Mouse (Mus musculus) testis, postnatal 10 days (tissue): ENCODE results near the gene Dnmt3l.
"Not testable (repeated sequence)": the region's sequence is repeated elsewhere in the genome, so short reads cannot be mapped to it uniquely, and the experiment has no call there.

Source experiments
- DNase-seq: peaks from one replicate; pipeline ENCODE4 v3.0.0; 2021; ENCODE audit warnings: low spot score

Dnmt3l gene

DNA sequence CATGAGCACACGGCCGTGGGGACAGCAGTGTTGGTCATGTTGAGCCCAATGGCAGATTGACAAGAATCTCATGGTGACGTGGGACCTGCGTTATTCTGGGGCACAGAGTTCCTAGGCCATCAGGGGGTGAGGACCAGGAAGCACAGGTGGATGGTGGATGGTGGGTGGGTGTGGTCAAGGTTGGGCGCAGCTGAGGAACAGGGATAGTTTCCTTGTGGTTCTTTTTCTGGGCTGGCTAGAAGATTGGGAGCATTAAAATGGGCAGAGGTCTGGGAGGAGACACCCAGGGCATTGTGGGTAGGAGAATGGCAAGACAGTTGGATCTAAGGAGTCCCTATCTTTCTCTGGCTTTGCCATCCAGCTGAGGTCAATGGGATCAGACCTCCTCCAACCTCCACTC is at the start of gene Dnmt3l:
Dnmt3l (plus strand) TSS at position 301 of the 400 bp plus-strand sequence.
- DNase-seq = no peak

DNA sequence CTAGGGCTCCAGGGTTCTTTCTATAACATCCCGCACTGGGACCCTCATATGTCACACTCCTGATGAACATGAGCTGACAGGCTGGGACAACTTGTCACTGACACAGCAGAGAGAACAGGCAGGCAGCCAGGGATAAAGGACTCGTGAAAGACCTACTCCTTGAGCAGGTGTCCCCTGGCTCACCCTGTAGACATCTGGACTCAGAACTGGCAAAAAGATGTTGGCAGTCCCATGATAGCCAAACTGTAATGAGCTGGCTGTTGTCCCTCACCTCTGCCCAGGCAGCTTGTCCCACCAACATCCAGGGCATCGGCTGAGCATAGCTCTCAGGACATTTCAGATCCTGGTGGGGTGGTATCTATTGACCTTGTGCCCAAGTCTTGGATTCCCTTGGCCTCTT is 46.1 kb upstream of the Dnmt3l start:
- no peak for DNase-seq

- DNase-seq = no peak
Measured at GRCm38 (mm10) chr10:78000200-78000599, 41.5 kb upstream of the Dnmt3l start.

- no peak for DNase-seq
Measured at GRCm38 (mm10) chr10:78001796-78002195, 40.0 kb upstream of the Dnmt3l start.

GRCm38 (mm10) chr10:78002316-78002715 is 39.4 kb upstream of the Dnmt3l start:
- DNase-seq = no peak

- no peak for DNase-seq
Measured at GRCm38 (mm10) chr10:78004479-78005100, 37.2 kb upstream of the Dnmt3l start.

GRCm38 (mm10) chr10:78005791-78006438 is 35.8 kb upstream of the Dnmt3l start:
- no peak for DNase-seq

GRCm38 (mm10) chr10:78007203-78007602 is 34.5 kb upstream of the Dnmt3l start:
- no peak for DNase-seq

DNA sequence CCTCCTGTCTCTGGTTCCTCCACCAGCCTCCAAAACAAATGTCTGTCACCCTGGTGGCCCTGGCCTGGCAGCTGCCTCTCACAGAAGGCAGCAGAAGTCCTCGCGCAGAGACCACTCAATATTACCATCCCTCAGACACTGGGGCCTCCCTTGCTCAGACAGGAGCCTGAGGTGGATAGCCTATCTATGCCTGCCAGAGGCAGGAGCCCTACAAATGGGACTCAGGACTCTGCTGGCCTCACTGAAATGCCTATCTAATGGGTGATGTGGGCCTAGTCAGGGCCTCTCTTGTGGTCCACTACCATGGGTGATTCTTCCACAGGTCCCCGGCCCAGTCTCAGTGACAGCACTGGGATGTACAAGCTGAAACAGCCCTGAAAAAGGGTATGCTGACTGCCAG is 33.6 kb upstream of the Dnmt3l start:
- no peak for DNase-seq

DNA sequence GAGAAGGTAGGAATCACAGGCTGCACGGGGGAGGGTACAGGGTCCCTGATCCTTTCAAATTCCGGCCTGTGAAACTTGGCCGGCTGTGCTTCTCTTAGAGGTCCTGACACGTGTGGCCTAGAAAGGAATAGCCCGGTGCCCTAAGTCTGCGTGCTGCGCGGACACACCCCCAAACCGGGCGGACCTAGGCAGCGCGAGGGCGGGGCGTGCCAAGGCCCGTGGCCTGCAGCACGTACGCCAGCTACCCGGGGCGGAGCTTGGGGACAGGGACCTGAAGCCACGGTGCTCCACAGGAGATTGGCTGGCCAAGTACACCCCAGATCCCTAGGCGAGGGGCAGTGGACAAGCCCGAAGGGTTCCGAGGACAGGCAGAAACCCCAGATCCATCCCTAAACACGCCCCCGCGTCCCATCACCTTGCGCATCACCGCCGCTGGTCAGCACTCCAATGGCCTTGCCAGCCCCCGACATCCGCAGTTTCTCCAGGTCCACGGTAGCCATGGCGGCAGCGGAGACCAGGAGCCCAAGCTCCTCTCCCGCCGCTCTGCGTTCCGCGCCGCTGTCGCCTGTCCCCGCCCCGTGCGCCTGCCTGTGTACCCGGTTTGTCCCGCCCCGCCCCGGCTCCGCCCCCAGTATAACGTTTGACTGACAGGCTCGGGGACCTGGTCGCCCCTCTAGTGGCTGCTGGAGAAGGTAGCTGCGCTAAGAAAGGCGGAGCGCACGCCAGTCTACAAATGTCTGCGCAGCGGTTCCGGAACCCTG is 32.4 kb upstream of the Dnmt3l start:
- DNase-seq = peak; percentile 98

DNA sequence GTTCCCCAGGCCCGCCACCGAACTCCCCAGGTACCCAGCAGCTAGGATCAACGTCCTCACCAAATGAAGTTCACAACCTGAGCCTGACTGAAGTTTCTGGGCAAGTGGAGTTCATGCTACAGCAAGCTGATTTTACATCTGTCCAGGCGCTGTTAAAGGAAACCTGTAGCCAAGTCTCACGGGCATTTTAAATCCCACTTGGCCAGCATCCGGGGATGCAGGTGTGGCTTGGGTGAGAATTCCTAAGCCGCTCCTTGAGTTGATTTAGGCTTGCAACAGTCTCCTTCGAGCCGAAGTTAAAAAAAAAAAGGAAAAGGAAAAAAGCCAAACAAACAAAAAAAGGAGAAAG is 31.8 kb upstream of the Dnmt3l start, which contains the start of gene Pfkl:
Pfkl (minus strand) TSS at position 139 of the 349 bp plus-strand sequence.
- no peak for DNase-seq

DNA sequence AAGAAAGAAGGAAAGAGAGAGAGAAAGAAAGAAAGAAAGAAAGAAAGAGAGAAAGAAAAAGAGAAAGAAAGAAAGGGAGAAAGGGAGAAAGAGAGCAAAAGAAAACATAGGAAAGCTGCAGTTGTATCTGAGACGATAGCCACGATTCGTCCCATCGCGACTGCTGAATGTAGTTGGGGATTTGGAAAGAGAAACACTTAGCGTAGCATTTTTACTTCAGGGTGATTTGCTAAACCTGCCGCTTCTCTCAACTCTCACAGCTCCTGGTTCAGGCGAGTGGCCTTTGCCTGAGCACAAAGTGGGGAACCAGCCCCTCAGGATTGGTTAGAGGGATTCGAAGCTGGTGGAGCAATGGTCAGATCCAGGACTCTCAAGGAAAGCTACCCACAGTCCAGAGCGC is 31.4 kb upstream of the Dnmt3l start:
- DNase-seq = no peak

GRCm38 (mm10) chr10:78011116-78011515 is 30.6 kb upstream of the Dnmt3l start:
- DNase-seq = not testable (repeated sequence)

DNA sequence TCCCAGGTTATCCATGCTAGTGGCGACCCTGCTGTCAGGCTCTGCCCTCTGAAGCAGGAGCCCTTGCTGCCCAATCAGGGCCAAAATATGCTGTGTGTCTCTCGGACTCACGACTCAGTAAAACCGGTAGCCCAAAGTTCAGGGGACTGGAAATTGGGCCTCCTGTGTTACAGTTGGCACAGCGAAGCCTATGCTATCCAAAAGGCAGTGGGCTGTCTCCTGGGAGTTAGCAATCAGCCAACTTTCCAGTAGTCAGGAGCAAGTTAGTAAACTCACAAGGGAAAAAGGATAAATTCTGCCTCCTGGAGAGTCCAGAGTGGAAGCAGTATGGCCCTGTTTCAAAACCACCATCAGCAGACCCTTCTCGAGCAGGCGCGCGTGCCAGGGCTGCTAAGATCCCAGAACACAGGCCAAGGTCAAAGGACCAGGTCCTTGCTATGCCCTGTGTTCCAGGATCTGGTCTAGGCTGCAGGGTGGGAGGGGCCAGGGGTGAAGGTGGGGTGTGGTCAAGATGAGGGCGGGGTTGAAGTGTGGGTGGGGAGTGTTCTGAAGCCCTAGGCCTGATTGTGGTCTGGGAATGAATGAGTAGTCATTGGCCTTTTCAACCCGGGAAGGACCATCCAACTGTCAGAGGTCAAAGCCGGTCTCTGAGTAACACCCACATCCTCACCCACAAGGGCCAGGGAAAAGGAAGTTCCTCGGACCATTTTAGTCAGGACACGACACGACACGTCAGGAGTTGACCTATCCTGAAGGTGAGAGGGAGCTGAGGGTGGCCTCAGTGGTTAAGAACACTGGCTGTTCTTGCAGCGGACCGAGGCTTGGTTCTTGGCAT is 28.9 kb upstream of the Dnmt3l start:
- no peak for DNase-seq

DNA sequence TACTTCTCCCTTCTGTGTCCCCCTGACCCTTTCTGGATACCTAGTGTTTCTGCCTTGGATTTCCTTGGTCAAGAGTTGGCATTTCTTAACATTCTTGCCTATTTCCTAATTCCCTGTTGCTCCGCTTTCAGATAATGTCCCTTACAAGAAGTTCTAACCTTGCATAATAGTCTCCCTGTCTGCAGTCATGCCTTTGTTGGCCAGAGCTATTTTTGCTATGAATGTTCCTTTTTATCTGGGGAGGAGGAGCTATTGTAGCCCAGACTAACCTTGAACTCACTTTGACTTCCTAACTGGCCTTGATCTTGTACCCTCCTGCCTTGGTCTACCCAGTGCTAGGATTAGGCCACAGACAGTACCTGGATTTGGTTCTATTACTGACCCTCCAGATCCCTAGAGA is 26.3 kb upstream of the Dnmt3l start:
- DNase-seq = no peak

DNA sequence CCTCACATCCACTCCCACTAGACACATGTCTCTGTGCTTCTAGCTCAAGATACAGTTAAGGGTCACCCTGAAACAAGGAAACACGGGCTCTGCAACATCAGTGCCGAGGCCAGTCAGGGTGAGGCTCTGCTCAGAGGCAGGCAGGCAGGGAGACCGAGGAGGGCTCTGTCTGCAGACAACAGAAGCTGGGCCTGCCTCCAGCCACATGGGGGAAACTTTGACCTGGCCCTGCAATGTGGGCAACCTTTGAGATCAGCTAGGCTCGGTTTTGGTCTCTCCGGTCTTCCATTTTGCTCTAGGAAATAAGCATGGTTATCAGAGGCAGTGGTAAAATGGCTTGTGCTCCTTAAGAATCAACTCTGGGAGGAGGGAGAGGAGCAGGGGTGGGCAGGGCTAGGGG is 25.4 kb upstream of the Dnmt3l start:
- no peak for DNase-seq

DNA sequence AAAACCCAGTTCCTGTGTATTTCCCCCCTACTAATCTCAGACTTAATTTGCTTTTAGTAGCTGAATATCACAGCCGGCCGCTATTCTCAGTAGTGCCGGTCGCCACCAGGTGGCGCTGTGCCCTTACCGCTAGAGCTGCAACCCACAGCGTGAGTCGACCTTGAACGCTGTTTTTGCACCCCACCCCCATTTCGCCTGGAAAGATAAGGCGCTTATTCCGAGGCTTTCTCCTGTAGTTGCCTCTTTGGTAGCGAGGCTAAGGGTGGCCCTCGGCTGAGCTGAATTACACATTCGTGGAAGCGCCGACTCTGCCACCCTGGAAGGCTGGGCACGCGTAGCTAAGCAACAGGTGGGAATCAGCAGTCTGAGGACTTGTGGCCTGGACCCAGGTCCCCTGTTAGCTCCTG is 22.9 kb upstream of the Dnmt3l start:
- DNase-seq = peak; percentile 95

DNA sequence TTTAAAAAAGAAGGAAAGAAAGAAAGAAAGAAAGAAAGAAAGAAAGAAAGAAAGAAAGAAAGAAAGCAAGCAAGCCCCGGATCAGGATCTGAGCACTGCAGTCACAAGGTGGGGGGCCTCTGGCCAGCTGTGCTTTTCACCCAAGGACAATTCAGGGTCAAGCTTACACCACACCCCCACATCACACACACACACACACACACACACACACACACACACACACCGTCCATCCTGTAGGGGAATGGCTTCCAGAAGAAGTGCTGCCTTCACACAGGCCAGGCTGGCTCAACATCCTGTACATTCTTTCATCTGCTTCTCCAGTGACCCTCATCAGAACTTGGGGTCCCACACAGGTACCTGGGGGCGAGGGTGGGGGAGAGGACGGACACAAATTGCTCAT is 22.5 kb upstream of the Dnmt3l start:
- DNase-seq = no peak

DNA sequence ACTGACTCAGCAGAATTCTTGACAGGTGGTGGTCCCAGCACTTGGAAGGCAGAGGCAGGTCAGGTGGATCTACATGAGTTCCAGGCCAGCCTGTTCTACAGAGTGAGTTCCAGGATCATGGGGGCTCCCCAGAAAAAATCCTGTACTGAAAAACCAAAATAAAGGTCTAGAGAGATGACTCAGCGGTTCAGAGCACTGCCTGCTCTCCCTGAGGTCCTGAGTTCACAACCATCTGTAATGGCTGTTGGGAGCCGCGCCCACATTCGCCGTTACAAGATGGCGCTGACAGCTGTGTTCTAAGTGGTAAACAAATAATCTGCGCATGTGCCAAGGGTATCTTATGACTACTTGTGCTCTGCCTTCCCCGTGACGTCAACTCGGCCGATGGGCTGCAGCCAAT is 21.8 kb upstream of the Dnmt3l start:
- not testable (repeated sequence) for DNase-seq

DNA sequence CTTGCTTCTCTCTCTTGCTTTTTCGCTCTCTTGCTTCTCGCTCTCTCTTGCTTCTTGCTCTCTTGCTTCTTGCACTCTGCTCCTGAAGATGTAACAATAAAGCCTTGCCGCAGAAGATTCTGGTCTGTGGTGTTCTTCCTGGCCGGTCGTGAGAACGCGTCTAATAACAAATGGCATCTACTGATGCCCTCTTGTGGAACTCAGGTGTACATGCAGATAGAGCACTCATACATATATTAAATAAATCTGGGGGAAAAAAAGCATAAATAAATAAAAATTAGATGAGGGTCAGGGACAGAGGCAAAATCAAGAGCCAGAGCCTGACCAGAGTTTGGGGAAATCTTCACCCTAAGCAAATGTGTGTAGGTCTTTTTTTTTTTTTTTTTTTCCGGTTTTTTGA is 16.3 kb upstream of the Dnmt3l start:
- DNase-seq = not testable (repeated sequence)

DNA sequence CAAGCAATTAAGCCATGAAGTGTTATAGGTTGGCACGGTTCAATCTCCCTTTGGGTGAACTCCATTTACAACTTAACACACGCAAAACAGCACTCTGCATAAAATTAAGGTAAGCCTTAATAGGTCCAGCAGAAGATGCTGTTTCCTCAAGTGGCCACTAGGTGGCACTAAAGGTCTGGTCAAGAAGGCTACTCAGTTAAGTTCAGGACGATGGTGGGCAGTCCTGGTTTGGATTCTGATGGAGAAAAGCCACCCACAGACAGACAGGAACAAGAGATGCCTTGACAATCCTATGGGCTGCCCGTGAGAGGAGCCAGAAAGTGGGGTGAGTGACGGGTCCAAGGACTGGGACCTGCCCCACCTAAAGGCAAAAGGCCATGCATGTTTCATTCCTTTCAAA is 13.6 kb upstream of the Dnmt3l start:
- DNase-seq = peak; percentile 87

- no peak for DNase-seq
Measured at GRCm38 (mm10) chr10:78029080-78029479, 12.7 kb upstream of the Dnmt3l start.
